Mouse (Mus musculus) layer of hippocampus, adult 11-12 months (tissue): ENCODE measurements around the gene Rrnad1.

Source experiments
- DNase-seq: peaks from one replicate; pipeline ENCODE4 v3.0.0; 2022; ENCODE audit warnings: low spot score

Rrnad1 gene

DNA sequence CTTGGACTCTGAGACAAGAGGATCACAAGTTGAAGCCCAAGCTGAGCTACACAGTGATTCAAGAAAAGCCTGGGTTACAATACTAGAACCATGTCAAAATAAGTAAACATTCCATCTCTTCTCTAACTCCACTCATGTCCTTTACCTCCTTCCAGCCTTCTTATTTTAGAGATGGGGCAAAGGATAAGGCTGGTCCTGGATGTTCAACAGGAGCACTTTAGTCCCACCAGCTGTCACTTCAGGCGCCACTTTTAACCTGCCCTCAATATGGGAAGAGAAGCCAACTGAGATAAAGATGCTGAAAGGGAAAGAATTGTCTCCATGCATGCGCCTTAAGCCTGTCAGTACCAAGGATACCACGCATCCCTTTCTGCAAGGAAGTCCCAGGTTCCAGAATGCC, 46.2 kb downstream of the Rrnad1 start:
- DNase-seq, result no peak

DNA sequence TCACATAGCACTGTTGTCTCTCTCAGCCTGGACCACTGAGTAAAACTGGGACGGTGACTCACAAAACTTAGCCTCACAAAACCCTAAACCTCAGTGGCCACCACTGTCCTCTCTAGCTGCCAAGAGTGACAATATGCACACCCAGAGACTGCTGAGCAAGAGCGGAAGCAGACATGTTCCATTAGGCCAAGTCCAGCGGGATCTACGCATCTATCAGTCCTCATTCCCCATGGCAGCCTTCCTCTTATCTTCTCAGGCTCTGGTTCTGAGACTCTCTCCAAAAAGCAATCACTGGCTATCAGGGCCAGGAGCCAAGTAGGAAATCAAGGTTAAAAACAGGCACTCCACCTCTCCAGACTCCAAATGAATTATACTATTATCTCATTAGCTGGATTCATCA, 52.8 kb downstream of the Rrnad1 start:
- DNase-seq, result no peak
